Mouse (Mus musculus) liver, embryonic 11.5 days (tissue): ENCODE measurements at regions not wholly inside any gene's neighbourhood (a gene's known extent, or its start where the extent isn't known, plus 50 kb on each side); places are given as distances from the start of the nearest gene placed in this dataset.

ENCODE experiments used
- ATAC-seq: fragments of 200-750 bp; cut with Nextera tagmentation; replicated peaks from 2 replicates; pipeline ENCODE4 v1.8.0; 2017; ENCODE audit warnings: moderate number of reproducible peaks, mild to moderate bottlenecking, moderate TSS enrichment, moderate library complexity; ENCODE audit not compliant: low FRiP score
- DNase-seq: peaks from one replicate; pipeline ENCODE4 v3.0.0-alpha.2; 2017; ENCODE audit warnings: low spot score
- H3K27ac ChIP-seq: fragments of 300-500 bp; sonication (generic); 2 replicates; pipeline ENCODE4 v1.5.1; 2014; ENCODE audit warnings: mild to moderate bottlenecking, low read depth, low read length, control low read depth
- H3K27me3 ChIP-seq: fragments of 300-500 bp; sonication (generic); replicated peaks from 2 replicates; pipeline ENCODE4 v1.6.1; 2014; ENCODE audit warnings: low read length, mixed read lengths; ENCODE audit not compliant: control insufficient read depth, insufficient read depth
- H3K36me3 ChIP-seq: fragments of 300-500 bp; sonication (generic); 2 replicates; pipeline ENCODE4 v1.6.1; 2014; ENCODE audit warnings: mild to moderate bottlenecking, low read length, moderate library complexity, mixed read lengths; ENCODE audit not compliant: control insufficient read depth, insufficient read depth
- H3K4me1 ChIP-seq: fragments of 300-500 bp; sonication (generic); replicated peaks from 2 replicates; pipeline ENCODE4 v1.6.1; 2014; ENCODE audit warnings: low read length, mixed read lengths; ENCODE audit not compliant: control insufficient read depth, insufficient read depth
- H3K4me2 ChIP-seq: fragments of 300-500 bp; sonication (generic); 2 replicates; pipeline ENCODE4 v1.6.1; 2014; ENCODE audit warnings: mild to moderate bottlenecking, control low read depth, moderate library complexity
- H3K4me3 ChIP-seq: fragments of 300-500 bp; sonication (generic); 2 replicates; pipeline ENCODE4 v1.5.1; 2014; ENCODE audit warnings: low read depth, low read length, control low read depth
- H3K9ac ChIP-seq: fragments of 300-500 bp; sonication (generic); 2 replicates; pipeline ENCODE4 v1.6.1; 2014; ENCODE audit warnings: low read depth, low read length, control low read depth
- H3K9me3 ChIP-seq: fragments of 300-500 bp; sonication (generic); 2 replicates; pipeline ENCODE4 v1.6.1; 2016; ENCODE audit warnings: low read length, inconsistent platforms, mixed read lengths; ENCODE audit not compliant: control insufficient read depth
- WGBS: fragments of 180-500 bp; shearing (Covaris S2); extraction: QIAGEN DNeasy Blood & Tissue Kit; methylation state at CpG from one replicate; pipeline ENCODE4 v1.1.7; 2014; 5-methylcytosine and 5-hydroxymethylcytosine counted together

DNA sequence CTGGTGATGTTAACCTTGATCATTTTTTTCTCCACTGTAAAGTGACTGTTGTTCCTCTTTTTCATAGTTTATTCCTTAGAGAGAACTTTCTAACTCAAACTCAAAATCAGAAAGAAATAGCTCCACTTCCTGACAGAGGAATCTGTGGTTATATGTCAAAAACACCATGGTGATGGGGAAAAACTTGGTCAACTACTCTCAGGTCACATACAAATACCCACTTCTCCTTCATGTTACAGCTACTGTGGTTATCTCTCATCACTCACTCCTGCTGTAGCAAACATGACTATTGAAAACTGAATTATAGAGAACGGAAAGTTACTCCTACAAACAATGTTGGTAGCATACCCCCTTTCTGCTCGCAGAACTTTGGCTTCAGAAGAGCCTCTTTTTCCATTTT, 127.1 kb upstream of the Cp start:
- Histone ChIP-seq H3K4me1 (no peaks in the 10 kb centered on the region), H3K27ac (no peak overlapping the region), H3K4me2 (no peak overlapping the region), H3K9ac (no peak overlapping the region), H3K36me3 (no peaks in the 10 kb centered on the region), H3K9me3 (no peaks in the 10 kb centered on the region), H3K27me3 (no peaks in the 10 kb centered on the region), H3K4me3 (no peak overlapping the region)
- 82% methylated on average over 2 of the region's 2 CpGs for WGBS
- DNase-seq (no peak), ATAC-seq (no peak)

DNA sequence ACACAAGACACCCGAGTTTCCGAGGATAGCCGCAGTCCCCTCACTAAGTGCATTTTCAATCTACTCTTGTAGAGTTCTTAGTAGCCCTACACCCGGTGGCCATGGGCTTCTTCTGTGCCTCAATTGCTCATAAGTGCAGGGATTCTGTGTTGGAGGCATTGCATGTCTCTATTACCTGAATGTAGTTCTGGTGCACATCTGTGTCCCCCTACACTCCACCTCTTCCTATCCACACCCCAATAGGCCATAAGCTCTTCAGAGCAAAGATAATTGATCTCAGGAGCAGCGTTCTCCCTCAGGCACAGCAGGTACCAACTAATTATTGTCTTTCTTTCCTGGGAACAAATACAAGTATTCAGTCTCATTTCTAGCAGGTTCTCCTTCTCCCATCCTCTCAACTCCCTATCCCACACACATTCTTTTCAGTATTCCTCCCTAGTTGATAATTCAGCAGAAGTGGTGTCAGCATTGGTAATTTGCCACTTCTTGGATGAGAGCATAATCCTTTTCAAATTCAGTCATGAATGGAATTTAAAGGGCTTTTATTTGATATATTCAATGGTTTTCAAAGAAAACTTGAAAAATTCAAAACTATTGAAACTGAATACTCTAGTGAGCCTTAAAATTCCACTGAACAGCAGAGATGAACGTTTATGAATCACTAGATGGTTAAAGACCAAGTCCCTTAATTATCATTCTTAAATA, 108.7 kb upstream of the Cp start:
- no peak for DNase-seq
- H3K4me1 ChIP-seq: no peaks in the 10 kb centered on the region
- H3K9me3 ChIP-seq: no peaks in the 10 kb centered on the region
- no peak for ATAC-seq
- no peak overlapping the region for H3K4me3 ChIP-seq
- no peak overlapping the region for H3K4me2 ChIP-seq
- 70% methylated on average over 6 of the region's 6 CpGs for WGBS
- no peaks in the 10 kb centered on the region for H3K27me3 ChIP-seq
- H3K9ac ChIP-seq: no peak overlapping the region
- no peaks in the 10 kb centered on the region for H3K36me3 ChIP-seq
- no peak overlapping the region for H3K27ac ChIP-seq

DNA sequence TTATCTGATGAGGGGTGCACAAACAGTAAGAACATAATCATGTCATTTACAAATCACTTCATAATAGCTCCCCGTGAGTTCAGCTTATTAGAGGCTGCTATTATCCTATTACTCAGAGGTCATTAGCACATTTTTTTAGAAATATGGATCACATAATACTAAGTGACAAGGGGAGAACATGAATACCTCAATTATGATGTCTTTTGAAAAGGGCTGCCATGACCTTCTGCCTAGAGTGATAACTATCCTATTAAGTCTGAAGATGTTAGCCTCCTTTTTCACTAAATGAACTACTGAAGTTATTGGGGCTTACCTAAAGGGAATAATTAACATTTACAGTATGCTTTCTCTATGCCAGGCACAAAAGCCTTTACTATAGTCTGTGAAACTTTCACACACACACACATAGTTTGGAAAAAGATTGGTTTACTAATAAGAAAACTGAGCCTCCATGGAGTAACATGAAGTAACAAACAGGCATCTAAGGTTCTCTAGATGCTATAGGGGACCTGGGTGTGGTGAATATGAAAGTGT, 108.1 kb upstream of the Cp start:
- WGBS: 76% methylated on average over 1 of the region's 1 CpGs
- H3K27ac ChIP-seq: no peak overlapping the region
- DNase-seq (no peak), ATAC-seq (no peak)
- H3K9ac ChIP-seq: no peak overlapping the region
- H3K27me3 ChIP-seq: no peaks in the 10 kb centered on the region
- H3K4me3 ChIP-seq: no peak overlapping the region
- no peak overlapping the region for H3K4me2 ChIP-seq
- no peaks in the 10 kb centered on the region for H3K4me1 ChIP-seq
- no peaks in the 10 kb centered on the region for H3K36me3 ChIP-seq
- no peaks in the 10 kb centered on the region for H3K9me3 ChIP-seq

DNA sequence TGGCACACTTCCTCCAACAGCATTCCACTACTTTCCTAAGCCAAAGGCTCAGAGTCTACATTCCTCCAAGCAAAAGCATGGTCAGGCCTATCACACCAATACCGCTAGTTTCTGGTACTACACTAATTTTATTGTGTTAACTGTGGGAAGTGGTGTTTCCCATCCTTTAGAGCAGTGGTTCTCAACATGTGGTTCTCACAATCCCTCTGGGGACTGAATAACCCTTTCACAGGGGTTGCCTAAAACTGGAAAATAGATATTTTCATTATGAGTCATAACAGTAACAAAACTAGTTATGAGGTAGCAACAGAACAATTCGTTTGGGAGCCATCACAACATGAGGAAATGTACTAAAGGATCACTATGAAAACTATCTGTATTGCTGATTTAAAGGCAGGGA, 74.2 kb upstream of the Cp start:
- ATAC-seq: no peak
- no peak overlapping the region for H3K9ac ChIP-seq
- H3K27me3 ChIP-seq: no peaks in the 10 kb centered on the region
- no peaks in the 10 kb centered on the region for H3K36me3 ChIP-seq
- no peaks in the 10 kb centered on the region for H3K4me1 ChIP-seq
- no peak for DNase-seq
- H3K4me3 ChIP-seq: no peak overlapping the region
- H3K9me3 ChIP-seq: no peaks in the 10 kb centered on the region
- H3K27ac ChIP-seq: no peak overlapping the region
- no peak overlapping the region for H3K4me2 ChIP-seq
- 55% methylated on average over 2 of the region's 2 CpGs for whole genome bisulfite sequencing

DNA sequence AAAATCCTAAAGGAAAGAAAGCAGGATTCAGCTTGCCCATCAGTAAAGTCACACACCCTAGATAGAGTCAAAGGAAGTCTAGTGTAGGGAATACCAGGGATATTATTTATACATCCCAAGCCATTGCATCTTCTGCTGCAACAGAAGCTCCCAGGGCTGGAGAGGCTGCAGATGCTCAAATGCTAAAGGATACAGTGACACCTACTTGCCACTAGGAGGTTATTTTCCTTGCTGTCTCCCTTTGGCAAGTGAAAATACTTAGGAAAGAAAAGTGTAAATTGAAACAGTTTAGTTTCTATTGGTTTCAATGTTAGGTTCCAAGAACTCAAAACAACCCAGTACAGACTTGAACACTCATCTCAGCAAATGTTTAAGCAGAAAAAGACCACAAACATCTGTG, 68.4 kb upstream of the Cp start:
- no peaks in the 10 kb centered on the region for H3K9me3 ChIP-seq
- ATAC-seq (no peak), DNase-seq (no peak)
- no peaks in the 10 kb centered on the region for H3K4me1 ChIP-seq
- H3K27me3 ChIP-seq: no peaks in the 10 kb centered on the region
- H3K9ac ChIP-seq: no peak overlapping the region
- no peaks in the 10 kb centered on the region for H3K36me3 ChIP-seq
- no peak overlapping the region for H3K27ac ChIP-seq
- no peak overlapping the region for H3K4me3 ChIP-seq
- no peak overlapping the region for H3K4me2 ChIP-seq

DNA sequence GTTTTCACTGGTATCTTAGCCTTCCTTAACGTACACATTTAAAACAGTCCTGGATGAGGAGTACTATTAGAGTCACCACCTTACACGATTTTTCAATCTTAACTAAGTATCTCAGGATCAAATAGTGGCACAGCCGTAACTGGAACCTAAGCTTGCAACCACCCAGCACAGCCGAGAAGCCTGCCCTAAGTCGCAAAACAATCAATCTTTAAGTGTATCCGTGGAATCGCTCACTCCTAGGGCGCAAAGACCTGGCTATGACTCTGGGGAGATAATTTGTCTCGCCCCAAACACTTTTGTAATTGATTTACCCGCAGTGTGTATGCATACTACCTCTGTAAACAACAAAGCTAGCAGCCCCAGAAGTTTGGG, 62.6 kb upstream of the Cp start:
- ATAC-seq: peak; percentile 68
- H3K4me1 ChIP-seq: peaks cover 7% of the 10 kb centered on the region
- H3K9me3 ChIP-seq: no peaks in the 10 kb centered on the region
- H3K36me3 ChIP-seq: no peaks in the 10 kb centered on the region
- peak overlapping the region; percentile 75 for H3K9ac ChIP-seq
- peak overlapping the region; percentile 90 for H3K4me3 ChIP-seq
- H3K27me3 ChIP-seq: no peaks in the 10 kb centered on the region
- WGBS: 7% methylated on average over 10 of the region's 10 CpGs
- H3K27ac ChIP-seq: no peak overlapping the region
- no peak for DNase-seq
- peak overlapping the region; percentile 90 for H3K4me2 ChIP-seq

DNA sequence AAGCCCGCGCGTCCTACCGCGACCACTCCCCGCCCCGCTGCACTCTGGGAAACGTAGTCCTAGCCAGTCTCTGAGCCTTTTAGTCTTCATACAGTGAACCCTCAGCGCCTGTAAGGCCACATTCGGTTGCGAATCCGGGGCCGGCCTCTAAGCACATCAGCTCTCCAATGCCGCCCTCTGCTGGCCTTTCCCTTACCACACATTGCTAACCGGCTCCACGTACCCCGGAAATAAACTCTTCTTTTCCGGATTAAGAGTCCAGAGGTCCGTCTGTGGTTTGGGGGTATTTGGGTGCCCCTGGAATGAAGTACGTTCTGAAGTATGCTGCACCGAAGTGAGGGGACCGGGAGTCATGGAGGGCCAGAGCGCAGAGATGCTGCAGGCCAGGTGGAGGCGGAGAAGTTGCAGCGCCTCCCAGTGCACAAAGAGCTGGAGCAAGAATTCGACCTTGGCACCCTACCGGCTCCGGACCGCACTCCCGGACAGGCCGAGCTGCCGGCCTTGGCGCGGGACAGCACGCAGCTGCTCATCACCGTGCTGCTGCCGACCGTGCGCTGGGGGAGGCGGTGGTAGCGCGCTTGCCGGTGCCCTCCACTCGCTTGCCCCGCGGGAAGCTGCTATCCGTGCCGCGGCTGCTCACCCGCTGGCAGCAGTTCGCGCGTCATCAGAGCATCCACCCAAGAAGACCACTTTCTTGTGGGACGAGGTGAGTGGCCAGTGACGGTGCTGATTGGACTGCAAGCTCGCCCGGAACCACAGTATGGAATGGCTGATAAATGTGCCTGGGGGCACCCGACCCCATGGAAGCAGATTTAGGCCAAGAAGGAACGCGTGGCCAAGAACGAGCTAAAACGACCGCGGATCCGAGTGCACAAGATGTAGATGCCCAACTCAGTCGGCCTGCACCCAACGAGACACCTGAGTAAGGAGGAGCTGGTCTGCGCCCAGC, 62.0 kb upstream of the Cp start:
- Histone ChIP-seq H3K27me3 (no peaks in the 10 kb centered on the region), H3K4me3 (peak overlapping the region; percentile 90), H3K9ac (peak overlapping the region; percentile 88), H3K4me1 (peaks cover 7% of the 10 kb centered on the region), H3K27ac (peak overlapping the region; percentile 56), H3K9me3 (no peaks in the 10 kb centered on the region), H3K4me2 (peak overlapping the region; percentile 90), H3K36me3 (no peaks in the 10 kb centered on the region)
- ATAC-seq (peak; percentile 99), DNase-seq (peak; percentile 89)
- WGBS: under 1% methylated on average over 68 of the region's 68 CpGs

DNA sequence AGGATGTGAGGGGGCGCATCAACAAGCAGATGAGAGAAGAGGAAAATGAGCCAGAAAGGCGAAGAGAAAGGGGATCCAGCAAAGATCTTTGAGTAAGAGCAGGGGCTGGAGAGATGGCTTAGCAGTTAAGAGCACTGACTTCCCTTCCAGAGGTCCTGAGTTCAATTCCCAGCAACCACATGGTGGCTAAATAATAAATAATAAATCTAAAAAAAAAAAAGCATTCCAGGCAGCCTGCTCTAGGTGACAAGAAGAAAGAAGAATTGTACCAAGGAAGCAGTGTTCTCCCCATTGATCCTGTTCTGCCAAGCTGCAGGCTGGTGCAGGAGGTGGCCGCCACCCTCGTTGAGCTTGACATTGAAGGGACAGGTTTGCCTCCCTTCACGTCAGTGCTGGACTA, 61.1 kb upstream of the Cp start:
- H3K4me3 ChIP-seq: peak overlapping the region; percentile 90
- ATAC-seq (no peak), DNase-seq (no peak)
- H3K4me2 ChIP-seq: peak overlapping the region; percentile 90
- no peaks in the 10 kb centered on the region for H3K36me3 ChIP-seq
- H3K4me1 ChIP-seq: peaks cover 7% of the 10 kb centered on the region
- H3K27ac ChIP-seq: peak overlapping the region; percentile 56; the same call in 1 of the 2 replicates
- no peaks in the 10 kb centered on the region for H3K9me3 ChIP-seq
- H3K9ac ChIP-seq: peak overlapping the region; percentile 88
- no peaks in the 10 kb centered on the region for H3K27me3 ChIP-seq
- 47% methylated on average over 5 of the region's 5 CpGs for WGBS
